Mouse (Mus musculus) heart, postnatal 0 days (tissue): ENCODE measurements around the gene Cryge.

Experiments
- CTCF ChIP-seq: IDR thresholded peaks from 2 replicates; pipeline ENCODE4 v1.5.1; 2016; ENCODE audit warnings: antibody characterized with exemption, control low read depth, low read depth
- EP300 ChIP-seq: IDR thresholded peaks from 2 replicates; pipeline ENCODE4 v1.6.1; 2016; ENCODE audit warnings: antibody characterized with exemption, low read depth

DNA sequence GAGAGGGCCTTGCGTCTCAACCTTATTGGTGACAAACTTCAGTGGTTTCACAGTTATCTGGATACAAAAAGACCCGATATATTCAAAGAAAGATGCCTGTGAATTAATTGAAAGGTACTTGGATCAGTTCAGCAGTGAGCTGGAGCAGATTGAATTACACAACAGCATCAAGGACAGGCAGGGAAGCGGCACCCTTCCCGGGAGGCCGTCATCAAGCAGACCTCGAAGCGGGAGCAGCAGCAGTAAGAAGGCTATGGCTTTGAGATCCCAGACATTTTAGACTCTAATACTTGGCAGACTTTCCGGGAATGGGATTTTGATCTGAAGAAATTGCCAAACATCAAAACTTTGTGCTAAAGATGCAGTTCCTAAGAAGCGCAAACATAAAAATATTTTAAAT lies 22.7 kb downstream of the Cryge start:
- TF ChIP-seq CTCF (no peak), EP300 (no peak)
